In the genomic region with DNA sequence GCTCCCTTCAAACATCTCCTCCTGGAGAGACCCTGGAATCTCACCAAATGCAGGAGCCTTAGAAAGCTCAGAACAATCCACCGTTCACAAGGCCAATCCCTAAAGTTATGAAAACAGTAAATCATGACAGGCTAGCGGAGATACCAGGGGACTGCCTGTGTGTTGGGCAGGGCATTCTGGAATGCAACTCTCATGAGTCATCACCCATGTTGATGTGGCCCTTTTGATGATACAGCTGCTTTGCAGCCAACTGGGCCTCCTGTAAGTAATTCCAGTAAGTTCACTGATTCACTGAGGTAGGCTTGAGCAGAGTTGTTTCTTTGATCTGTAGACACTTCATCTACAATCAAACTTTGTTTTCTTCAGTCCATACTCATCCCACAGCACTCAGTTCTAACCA, we compare ENCODE assay signal across 30 mouse cellular contexts.
DNase-seq lines count a peak whose midpoint lies in the region; ATAC-seq and TF ChIP-seq lines count a peak whose summit lies in the region.
"Had no signal": no experiment of that assay in that cellular context is flagged by ENCODE, and none has a peak within 500 bp of the region (broad histone marks: within the 10 kb centered on the region; RNA-seq: fewer than 3 reads in every experiment).

No protein-coding gene starts in this region.

- TF ChIP-seq CTCF in stomach, postnatal 0 days (IDR thresholded peaks at IDR 0.05; ENCODE audit: low read depth), result no peak

- TF ChIP-seq EP300 in stomach, postnatal 0 days (optimal IDR thresholded peaks at IDR 0.05), result no peak

- no peaks in the 10 kb centered on the region for H3K36me3 ChIP-seq in stomach, postnatal 0 days (ENCODE audit: control insufficient read depth, insufficient read depth, low read length)
- H3K36me3 ChIP-seq in hindbrain, embryonic 10.5 days, result no peaks in the 10 kb centered on the region
- H3K36me3 ChIP-seq: embryonic facial prominence, embryonic 10.5 days; embryonic facial prominence, embryonic 13.5 days; forebrain, embryonic 10.5 days; G1E; hindbrain, embryonic 13.5 days; intestine, embryonic 15.5 days had no signal

- no peaks in the 10 kb centered on the region for H3K9me3 ChIP-seq in stomach, postnatal 0 days (ENCODE audit: control insufficient read depth, low read length)
- no peaks in the 10 kb centered on the region for H3K9me3 ChIP-seq in hindbrain, embryonic 10.5 days
- H3K9me3 ChIP-seq: embryonic facial prominence, embryonic 10.5 days; embryonic facial prominence, embryonic 13.5 days; forebrain, embryonic 10.5 days; forebrain, embryonic 13.5 days; G1E; hindbrain, embryonic 13.5 days; intestine, embryonic 15.5 days had no signal

- peak; percentile 38 for DNase-seq in urinary bladder, postnatal 14 days (ENCODE audit: low spot score)
- DNase-seq in urinary bladder, postnatal 10 days (ENCODE audit: low spot score), result no peak
- peak; percentile 66 for DNase-seq in Muller cell, postnatal 12 days (ENCODE audit: inconsistent ontology term)
- DNase-seq in R1 (ENCODE audit: low read depth, low spot score), result peak; percentile 6
- DNase-seq in stomach, postnatal 0 days (ENCODE audit: low spot score), result peak; percentile 16
- DNase-seq in frontal cortex, postnatal 14 days (ENCODE audit: low spot score in 2 of 2), result no peak
- no peak for DNase-seq in hindbrain, embryonic 10.5 days (ENCODE audit: low spot score)
- DNase-seq: adrenal gland, adult 2 months; adrenal gland, postnatal 14 days; cerebellum, adult 11 months; cerebellum, adult 2 months; cerebellum, adult 9-11 months; cerebellum, postnatal 36 days; embryo, embryonic 11 days; forebrain, postnatal 0 days; gastrocnemius, postnatal 25 days; heart, adult 2 months; kidney, adult 11 months had no signal

- no peak overlapping the region for H3K27ac ChIP-seq in stomach, postnatal 0 days (replicated peaks)
- H3K27ac ChIP-seq in hindbrain, embryonic 10.5 days, result no peak overlapping the region
- H3K27ac ChIP-seq: embryonic facial prominence, embryonic 10.5 days; embryonic facial prominence, embryonic 13.5 days; forebrain, embryonic 10.5 days; forebrain, embryonic 13.5 days; heart, adult 2 months; hindbrain, embryonic 13.5 days; intestine, embryonic 15.5 days had no signal

- H3K4me3 ChIP-seq in stomach, postnatal 0 days (ENCODE audit: low read depth, low read length), result no peak overlapping the region
- H3K4me3 ChIP-seq in hindbrain, embryonic 10.5 days, result no peak overlapping the region
- H3K4me3 ChIP-seq: embryonic facial prominence, embryonic 10.5 days; embryonic facial prominence, embryonic 13.5 days; erythroblast, embryonic 14.5 days; forebrain, embryonic 10.5 days; forebrain, embryonic 13.5 days; heart, adult 2 months; hindbrain, embryonic 13.5 days; intestine, embryonic 15.5 days had no signal

- H3K4me1 ChIP-seq in stomach, postnatal 0 days (replicated peaks; ENCODE audit: control insufficient read depth, insufficient read depth), result no peaks in the 10 kb centered on the region
- no peaks in the 10 kb centered on the region for H3K4me1 ChIP-seq in hindbrain, embryonic 10.5 days (replicated peaks)
- H3K4me1 ChIP-seq: embryonic facial prominence, embryonic 10.5 days; embryonic facial prominence, embryonic 13.5 days; forebrain, embryonic 10.5 days; forebrain, embryonic 13.5 days; hindbrain, embryonic 13.5 days; intestine, embryonic 15.5 days had no signal

- no peaks in the 10 kb centered on the region for H3K27me3 ChIP-seq in stomach, postnatal 0 days (ENCODE audit: control insufficient read depth, insufficient read depth, low read length)
- H3K27me3 ChIP-seq in hindbrain, embryonic 10.5 days (ENCODE audit: insufficient read depth, poor library complexity, severe bottlenecking), result no peaks in the 10 kb centered on the region
- H3K27me3 ChIP-seq: CH12.LX; embryonic facial prominence, embryonic 13.5 days; forebrain, embryonic 13.5 days; hindbrain, embryonic 13.5 days; intestine, embryonic 15.5 days had no signal

- ATAC-seq in stomach, postnatal 0 days (ENCODE audit: low FRiP score, low TSS enrichment), result peak; percentile 63; the same call in 1 of the 2 replicates
- no peak for ATAC-seq in megakaryocyte progenitor cell, adult 5-6 weeks (replicated peaks; ENCODE audit: poor library complexity)
- ATAC-seq: forebrain, embryonic 13.5 days; forebrain, postnatal 0 days; hindbrain, embryonic 16.5 days; intestine, embryonic 15.5 days had no signal

- H3K9ac ChIP-seq in stomach, postnatal 0 days (ENCODE audit: low read length), result no peak overlapping the region
- H3K9ac ChIP-seq: embryonic facial prominence, embryonic 13.5 days; forebrain, embryonic 13.5 days; forebrain, postnatal 0 days; hindbrain, embryonic 13.5 days; intestine, embryonic 15.5 days had no signal

- WGBS in stomach, postnatal 0 days, result 44% methylated on average over 2 of the region's 2 CpGs
- WGBS in hindbrain, embryonic 10.5 days, result 86% methylated on average over 2 of the region's 2 CpGs

- H3K4me2 ChIP-seq in stomach, postnatal 0 days (replicated peaks; ENCODE audit: low read depth), result no peak overlapping the region
- H3K4me2 ChIP-seq: embryonic facial prominence, embryonic 13.5 days; forebrain, embryonic 13.5 days; heart, embryonic 11.5 days; hindbrain, embryonic 13.5 days; intestine, embryonic 15.5 days had no signal

Comparison
In these comparisons a context has a peak if more than half of its experiments do, and no peak if none do; other contexts are left out.
1. DNase-seq: peak in urinary bladder, postnatal 14 days (single experiment), Muller cell, postnatal 12 days (single experiment), R1 (single experiment) and stomach, postnatal 0 days (single experiment); none in urinary bladder, postnatal 10 days (single experiment), frontal cortex, postnatal 14 days (0 of 2) and hindbrain, embryonic 10.5 days (single experiment).